Mouse (Mus musculus) liver (tissue): Measurements from ENCODE around the gene Olfr788.

Experiments
- DNase-seq: peaks from one replicate; pipeline ENCODE4 v3.0.0-alpha.2; 2020; ENCODE audit warnings: mixed read lengths

The Olfr788 gene

DNA sequence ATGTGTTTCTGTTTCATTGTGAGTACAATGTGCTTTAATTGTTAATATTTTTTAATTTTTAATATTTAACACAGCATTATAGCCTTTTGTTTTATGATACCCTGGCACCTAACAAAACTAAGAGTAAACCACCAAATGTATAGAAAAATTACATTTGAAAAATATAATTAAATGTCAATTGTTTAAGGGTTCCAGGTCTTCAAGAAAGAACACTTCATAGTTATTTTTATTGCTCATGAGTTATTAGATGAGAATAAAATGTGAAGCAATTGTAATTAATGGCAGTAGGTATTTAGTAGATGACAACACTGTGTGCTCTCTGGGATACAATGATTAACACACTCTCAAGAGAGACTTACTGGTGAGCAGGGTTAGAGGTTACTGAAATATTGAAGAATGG is at the start of gene Olfr788:
Olfr788 (plus strand) TSS at position 301 of the 400 bp plus-strand sequence.
- no peak for DNase-seq

DNA sequence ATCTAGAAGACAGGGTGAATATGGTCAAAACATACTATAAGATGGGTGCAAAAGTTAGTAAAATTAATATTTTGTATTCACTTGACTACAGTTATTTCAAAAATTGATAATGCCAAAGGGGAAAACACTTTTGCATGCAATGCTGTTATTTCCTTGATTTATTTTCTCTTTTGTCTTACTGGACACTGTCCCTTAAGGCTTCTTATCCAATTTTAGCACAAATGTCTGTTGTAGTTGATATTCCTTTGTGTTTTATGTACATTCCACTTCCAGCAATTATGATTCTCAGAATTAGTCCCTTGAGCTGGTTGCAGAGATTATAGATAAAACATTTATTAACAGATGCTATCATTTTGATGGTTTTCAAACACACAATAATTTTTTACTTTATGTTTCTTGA is 43.8 kb upstream of the Olfr788 start, which contains the start of gene Olfr786:
Olfr786 (plus strand) TSS at position 301 of the 400 bp plus-strand sequence.
- DNase-seq, result no peak

- no peak for DNase-seq
Measured at GRCm38 (mm10) chr10:129461562-129461961, 9.2 kb upstream of the Olfr788 start, which contains the start of gene Olfr787. Olfr787 (plus strand) TSS chr10:129461862.

- DNase-seq, result no peak
Measured at GRCm38 (mm10) chr10:129473256-129473655, 2.5 kb downstream of the Olfr788 start.

DNA sequence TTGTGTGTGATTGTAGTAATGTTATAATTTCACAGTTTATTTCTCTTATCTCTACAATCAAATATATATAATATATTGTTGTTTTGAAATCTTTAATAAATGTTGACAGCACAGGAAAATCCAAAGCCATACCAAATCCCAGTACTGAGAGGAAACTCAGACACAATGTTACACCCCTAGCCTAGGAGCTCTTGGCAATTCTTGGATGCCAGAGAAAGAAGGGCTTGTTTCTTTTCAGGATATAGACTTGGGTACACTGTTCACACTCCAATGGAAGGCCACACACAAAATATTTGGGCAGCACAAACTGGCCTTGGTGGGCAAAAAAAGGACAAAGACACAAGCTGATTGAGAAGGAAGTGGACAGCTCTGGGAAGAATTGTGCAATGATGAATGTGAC is 2.9 kb downstream of the Olfr788 start:
- no peak for DNase-seq

DNA sequence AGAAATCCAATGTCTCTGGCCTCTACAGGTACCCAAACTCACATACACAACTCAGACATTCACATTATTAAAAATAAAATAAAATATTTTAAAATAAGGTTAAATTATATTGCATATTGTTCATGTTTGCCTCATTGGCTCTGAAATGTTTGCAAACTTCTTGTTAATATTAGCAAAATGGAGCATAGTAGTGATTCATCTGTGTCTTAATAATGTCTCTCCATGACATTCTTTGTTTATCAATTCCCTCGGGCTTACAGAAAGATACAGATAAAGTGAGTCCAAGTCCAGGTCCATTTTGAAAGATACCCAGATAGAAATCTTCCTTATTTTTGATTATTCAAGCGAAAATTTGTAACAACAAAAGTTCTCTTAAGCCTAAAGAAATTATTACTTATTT is 13.7 kb downstream of the Olfr788 start, which contains the start of gene Olfr789:
Olfr789 (plus strand) TSS at position 301 of the 400 bp plus-strand sequence.
- DNase-seq, result no peak

GRCm38 (mm10) chr10:129490101-129490500 is 19.3 kb downstream of the Olfr788 start:
- DNase-seq, result no peak

DNA sequence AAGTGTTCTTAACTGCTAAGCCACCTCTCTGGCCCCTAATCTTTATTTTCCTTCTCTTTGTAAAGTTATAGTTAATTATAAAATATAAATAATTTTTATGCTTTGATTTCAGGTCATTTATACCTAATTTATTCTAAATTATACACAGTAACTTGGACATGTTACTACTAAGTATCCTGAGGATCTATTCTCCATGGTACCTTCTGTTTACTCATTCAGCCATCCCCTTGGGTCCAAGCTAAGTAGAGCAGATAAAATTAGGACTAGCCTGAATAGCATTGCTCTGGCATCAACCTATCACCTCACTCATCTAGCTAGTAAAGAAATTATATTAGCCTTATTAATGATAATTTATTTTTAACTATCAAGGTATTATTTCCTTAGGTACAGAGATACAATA is 27.4 kb downstream of the Olfr788 start, which contains the start of gene Olfr790:
Olfr790 (plus strand) TSS at position 301 of the 400 bp plus-strand sequence.
- DNase-seq, result no peak

- no peak for DNase-seq
Measured at GRCm38 (mm10) chr10:129521492-129521891, 50.7 kb downstream of the Olfr788 start, which contains the start of gene Olfr791. Olfr791 (plus strand) TSS chr10:129521792.
